Mouse (Mus musculus): ENCODE measurements around the gene Hras.

DNA sequence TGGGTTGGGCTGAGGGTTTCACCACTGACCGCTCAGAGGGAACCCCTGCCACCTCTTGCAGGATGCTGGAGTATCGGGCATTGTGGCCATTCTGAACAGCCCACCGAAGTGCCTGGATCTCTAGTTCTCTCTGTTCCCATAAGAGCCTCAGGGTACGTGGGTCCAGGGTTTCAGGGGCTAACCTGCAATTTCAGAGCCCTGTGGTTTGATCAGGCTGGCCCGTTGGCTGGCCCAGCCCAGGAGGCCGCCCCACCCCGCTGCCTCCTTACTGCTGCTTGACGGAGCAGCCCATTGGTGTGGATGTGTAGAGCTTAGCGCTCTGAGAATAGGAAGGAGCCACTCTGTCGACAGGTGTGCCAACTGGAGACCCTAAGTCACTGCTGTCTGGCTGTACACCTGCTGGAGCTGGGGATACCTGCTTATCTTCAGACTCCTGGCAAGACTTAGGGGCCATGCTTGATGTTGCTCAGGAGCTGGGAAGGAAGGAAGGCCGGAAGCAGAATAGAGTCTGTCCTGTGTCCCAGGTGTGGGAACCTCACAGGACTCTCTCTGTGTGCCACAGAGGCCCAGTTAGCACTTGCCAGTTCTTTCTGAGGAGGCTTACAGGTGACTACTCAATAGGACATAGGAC, 19.9 kb upstream of the Hras start, which contains the start of gene Lmntd2:
- TF ChIP-seq CTCF (conservative IDR thresholded peaks at IDR 0.05; ENCODE audit: low read length) (no peak), POU5F1 (IDR thresholded peaks at IDR 0.05; ENCODE audit: borderline replicate concordance, low read length) (no peak), NANOG (IDR thresholded peaks at IDR 0.05; ENCODE audit: borderline replicate concordance, low read length) (no peak)

Data from E14TG2a.4 (cell line).